Mouse (Mus musculus): Measurements from ENCODE around the gene Arhgef3.

Arhgef3 gene

DNA sequence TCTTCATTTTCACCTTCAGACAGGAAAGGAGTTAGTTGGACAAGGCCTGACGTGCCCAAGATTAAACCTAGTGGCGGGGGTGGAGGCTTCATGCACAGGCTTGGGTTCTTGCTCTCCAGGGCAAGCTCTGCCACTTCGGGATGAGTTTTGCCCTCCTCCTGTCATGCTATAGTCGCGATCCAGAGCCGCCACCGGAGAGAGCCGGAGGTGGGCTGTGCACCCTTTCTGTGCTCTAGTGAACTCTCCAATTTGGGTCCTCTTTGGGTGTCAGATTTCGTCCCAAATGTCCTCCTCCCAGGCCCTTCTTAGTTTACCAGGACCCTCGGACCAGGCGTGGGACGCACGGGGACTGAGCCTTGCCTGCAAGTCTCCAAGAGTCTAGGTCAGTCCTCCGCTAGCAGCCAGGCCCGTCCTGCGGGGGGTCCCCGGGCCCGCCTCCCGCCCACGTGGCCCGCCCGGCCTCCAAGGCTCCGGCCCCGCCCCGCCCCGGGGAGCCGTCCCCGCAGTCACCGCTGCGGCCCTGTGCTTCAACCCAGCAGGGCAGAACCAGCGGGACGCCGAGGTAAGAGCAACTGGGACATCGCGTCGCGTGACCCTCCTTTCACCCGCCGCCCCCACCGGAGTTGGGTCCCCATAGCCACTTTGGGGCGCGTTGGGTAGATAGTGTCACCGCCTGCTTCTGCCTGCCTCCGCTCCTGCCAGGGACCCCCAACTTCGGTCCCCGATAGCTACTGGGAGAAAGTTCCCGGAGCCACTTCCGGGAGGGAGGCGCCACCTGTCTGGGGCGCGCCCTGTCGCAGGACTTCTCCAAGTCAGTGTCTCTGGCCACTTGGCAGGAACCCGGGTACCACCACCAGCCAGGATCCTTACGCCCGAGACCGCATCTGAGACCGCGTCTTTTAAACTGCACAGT lies at the start of gene Arhgef3:
Arhgef3 (plus strand) TSS at position 538 of the 913 bp plus-strand sequence.
- DNase-seq = peak; percentile 52

DNA sequence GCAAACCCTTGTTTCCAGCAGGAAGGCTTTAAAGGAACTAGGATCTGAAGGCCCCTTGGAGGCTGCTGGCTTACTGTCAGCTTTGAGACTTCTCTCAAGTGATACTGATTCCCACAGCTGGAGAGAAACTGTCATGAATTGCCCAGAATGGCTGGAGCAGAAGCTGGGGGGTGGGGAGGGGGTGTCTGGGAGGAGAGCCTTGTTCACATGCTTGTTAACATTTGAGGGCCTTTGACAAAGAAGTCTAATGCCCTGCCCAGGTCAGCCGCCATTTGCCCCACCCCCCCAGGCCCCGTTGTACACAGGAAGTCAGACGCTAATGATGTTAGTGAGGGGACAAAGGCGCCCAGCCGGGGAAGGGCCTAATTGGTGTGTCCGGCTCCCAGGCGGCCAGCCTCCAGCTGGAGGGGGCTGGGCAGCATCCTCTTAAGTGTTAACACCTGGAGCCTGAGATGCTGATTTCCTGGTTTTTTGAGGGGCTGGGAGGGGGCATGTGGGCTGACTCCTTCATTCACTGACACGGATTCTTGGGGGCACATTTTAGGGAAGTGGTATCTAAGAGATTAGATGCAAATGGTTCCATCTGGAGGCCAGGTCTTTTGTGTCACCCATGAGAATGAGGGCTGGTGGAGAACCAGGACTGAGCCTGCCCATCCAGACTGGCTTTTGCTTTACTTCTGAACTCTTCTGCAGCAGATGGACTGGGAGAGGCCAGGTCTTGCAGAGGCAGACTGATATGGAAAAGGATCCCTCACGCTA lies 48.3 kb upstream of the Arhgef3 start:
- DNase-seq = no peak

DNA sequence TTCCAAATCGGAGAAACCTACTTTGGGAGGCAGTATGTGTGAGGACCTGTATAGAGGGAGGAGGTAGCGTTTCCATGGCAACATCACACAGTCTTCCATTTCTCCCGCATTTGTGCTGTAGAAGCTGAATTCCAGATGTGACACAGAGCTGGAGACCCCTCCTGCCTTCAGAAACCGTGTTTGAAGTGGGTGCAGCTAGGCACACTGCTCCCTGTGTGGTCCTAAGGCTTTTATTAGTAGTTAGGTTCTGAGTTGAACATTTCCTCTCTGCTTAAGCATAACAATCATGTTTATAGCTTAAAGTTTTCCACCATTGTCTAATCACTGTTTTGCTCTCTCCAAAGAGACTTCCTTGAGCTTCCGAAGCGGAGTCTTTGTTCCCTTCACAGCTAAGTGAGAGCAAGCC lies 46.8 kb upstream of the Arhgef3 start:
- no peak for DNase-seq

DNA sequence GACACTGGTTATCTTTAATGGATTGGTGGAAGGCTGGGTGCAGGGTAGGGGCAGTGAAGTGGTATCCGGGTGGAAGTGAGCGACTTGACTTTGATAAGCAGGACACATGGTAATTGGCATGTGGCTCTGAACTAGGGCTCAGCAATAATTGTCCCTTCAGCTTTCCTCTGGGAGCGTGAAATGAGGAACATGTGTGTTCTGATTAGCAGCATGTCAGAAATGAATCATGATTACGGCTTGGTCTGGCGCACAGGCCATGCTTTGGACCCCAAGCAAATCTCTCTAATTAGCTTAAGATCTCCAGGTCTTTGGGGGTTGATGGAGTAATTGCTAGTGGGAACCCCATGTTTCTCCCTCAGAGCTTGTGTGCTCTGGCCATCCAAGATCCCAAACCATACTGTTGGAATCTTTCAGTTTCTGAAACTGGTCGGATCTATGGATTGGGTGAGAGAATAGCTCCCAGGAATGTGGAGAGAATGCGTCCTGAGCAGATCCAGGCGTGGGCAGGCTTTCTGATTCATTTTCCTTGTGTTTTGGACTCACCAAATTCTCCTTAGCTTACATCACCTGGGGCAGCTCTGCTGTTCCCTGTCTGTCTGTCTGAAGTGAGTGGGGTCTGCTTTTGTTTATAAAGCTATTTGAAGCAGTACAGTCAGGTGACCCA lies 45.1 kb upstream of the Arhgef3 start:
- DNase-seq = no peak

DNA sequence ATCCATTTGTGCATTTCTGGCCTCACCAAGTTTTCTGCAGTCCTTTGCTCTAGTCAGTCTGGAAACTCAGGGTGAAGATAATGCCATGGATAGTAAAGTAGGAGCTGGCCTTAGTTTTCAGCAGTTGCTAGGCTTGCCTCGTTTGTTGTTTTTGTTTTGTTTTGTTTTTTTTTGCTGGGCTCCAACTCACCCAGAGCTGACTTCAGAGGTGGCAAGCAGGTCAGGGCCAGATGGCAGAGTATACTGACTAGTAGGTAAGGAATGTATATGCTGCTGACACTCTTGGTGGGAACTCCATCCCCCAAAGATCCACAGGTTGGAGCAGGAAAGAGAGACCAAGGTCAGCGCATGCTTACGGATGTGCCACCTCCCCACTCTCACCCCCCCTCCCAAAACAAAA lies 44.6 kb upstream of the Arhgef3 start:
- DNase-seq = no peak

DNA sequence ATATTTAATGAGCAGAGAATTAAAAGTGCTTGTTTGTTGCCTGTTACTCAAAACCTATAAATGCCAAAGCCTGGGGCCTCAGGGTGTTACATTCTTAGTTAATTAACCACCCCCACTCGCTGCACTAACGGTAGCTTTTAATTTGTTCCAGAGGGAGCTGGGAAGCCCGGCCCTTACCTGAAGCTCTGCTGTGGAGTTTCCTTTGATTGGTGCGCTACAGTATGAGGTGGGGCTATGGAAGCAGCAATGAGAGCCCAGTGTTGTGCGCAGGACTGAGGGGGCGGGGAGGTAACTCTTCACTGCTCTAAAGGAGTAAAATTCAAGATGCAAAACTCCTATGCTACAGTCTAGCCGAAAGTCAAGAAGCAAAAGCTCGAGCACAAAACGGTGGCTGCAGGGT lies 43.9 kb upstream of the Arhgef3 start:
- DNase-seq = no peak

DNA sequence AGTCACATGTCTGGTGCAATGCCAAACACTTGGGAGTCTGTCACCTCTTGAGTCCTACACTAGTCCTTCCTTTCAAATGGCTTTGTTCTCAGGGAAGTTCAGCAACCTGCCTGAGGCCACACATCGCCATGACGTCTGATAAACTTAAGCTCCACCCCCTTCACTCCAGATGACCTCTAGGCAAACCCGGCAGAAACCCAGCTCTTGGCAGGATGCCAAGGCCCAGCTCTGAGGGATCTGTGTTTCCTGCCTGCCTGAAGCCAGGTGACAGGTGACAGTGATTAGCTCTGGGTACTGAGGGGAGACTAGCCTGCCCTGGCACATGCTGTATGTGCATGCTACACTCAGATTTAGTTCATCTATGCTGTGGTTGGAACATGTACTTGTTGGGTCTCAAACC lies 42.7 kb upstream of the Arhgef3 start:
- no peak for DNase-seq

DNA sequence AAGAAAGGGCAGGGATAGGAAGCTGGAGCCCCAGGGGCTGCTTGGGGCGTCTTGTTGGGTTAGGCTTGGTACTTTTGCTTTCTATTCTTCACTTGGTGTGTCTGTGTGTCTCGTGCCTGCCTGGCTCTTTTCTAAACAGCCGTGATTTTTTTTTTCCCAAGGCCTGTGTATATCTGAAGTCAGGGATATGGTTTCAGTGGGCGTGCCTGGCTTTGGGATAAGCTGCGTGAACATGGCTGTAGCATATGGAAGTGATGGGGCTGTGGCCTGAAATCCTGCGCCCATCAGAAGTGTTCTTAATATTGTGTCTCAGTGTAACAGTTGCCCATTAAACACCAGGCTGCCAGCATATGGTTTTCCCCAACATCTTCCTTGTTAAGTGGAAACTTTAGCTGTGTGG lies 39.6 kb upstream of the Arhgef3 start:
- no peak for DNase-seq

DNA sequence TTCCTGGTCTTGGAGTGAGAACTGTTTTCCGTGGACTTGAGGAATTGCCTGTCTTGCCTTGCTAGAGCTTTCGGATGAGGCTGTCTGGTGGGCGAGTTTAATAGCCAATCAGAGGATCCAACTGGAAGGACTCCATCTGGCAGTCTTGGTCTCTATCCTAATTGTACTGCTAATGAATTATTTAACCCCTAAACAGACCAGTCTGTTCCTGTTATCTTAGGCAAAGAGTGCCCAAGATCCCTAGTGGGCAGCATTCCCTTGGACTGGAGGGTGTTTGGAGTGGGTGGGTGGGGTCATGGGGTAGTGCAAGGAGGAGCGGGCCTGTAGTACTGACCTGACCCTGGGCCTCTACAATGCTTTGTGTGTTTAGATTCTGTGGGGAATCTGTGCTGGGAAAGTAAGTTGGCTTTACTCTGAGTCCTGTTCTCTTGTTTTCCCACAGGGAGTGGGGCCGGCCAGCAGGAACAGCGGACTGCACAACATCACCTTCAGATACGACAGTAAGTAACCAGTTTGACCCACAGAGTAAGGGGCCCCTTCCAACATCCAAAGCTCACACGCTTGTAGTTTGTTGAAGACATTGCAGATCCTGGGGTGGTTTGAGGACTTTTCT lies 38.7 kb upstream of the Arhgef3 start:
- no peak for DNase-seq

DNA sequence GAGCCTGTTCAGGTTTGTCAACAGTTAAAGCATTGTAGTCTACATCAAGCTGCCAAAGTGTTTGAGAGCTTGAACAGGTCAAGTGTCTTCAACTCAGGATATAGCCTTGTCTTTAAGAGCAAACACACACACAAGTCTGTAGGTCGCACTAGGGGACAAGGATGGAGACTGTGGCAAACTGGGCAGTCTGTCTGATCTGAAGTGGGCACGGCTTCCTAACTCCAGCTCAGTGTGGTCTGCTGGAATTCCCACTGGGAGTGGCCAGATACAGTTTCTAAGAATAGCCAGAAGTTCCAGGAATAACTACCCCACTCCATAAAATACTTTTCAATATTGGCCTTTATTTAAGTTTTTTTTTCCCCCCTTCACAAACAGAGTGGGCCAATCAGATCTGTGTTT lies 38.2 kb upstream of the Arhgef3 start:
- DNase-seq = no peak

DNA sequence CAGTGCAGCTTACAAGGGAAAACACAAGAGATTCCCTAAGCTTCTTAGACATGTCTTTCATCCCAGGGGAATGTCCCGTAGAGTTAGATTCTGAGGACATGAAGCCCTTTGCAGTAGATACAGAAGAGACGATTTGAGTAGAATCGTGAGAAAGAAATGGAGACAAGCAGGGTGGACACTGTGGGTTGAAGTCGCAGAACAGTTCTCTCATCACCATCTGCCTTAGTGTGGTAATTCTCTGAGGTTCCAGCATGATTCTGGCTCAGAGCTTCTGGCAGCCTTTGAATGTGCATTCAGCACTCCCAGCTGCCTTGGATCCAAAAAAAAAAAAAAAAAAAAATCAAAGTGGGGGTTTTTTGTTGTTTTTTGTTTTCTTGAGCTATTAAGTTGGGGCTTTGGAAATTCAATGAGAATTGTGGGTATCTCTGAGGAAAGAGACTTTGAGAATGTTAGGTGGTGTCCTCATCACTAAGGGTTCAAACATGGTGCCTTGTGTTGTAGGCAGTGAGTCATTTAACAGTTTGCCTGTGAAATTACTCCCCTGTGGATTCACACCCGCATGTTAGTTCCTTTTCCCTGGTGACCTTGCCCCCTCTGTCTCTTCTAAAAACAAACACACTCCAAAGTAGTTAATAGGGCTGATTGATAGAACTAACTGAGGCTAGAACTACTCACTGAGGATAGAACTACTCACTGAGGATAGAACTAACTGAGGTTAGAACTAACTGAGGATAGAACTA lies 33.0 kb upstream of the Arhgef3 start:
- DNase-seq = no peak

DNA sequence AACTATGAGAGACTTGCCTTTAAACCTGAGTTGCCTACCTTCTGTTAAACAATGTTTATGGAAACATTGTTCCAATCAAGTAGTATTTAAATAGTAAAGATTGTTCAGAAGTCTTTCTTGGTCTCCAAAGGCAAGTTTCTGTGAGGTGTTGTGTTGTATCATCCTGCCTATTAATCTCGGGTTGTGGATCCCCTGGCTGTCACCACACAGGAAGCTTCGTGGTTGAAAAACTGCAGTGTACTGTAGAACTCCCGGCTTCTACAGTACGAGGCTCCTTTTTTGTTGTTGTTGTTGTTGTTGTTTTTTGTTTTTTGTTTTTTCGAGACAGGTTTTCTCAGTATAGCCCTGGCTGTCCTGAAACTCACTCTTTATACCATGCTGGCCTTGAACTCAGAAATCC lies 29.2 kb upstream of the Arhgef3 start:
- no peak for DNase-seq

DNA sequence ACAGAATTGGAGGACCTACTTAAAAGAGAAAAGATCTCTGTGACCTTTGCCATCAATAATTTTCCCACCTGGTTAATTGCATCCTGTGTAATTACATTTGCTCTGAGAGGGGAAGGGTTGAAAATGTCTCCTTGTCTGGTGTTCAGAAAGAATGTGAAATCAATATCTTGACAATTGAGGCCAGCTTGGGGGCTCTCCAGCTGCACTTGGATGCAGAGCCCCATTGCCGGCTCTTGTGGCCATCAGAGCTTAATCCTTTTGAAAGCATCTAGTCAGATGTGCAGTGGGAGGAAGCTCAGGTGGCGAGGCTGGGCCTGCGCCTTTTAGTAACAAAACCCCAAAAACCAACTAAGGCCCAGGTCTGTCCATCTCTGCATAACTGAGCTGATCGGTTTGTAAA lies 28.7 kb upstream of the Arhgef3 start:
- DNase-seq = no peak

DNA sequence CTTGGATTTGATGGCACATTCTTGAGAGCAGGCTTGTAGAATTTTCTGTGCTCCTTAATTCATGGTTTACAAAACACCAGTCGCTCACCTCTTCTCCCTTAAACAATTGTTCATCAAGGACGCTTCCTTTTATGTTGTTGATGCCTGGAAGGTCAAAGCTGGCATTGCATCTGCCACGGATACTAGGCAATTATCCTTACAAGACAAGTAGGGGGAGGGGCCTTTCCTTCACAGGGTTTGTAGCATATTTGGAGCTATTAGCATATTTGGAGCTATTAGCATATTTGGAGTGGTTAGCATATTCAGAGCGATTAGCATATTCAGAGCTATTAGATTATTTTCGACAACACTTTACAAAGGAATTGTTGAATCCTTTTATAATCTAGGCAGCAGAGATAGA lies 20.5 kb upstream of the Arhgef3 start:
- no peak for DNase-seq

DNA sequence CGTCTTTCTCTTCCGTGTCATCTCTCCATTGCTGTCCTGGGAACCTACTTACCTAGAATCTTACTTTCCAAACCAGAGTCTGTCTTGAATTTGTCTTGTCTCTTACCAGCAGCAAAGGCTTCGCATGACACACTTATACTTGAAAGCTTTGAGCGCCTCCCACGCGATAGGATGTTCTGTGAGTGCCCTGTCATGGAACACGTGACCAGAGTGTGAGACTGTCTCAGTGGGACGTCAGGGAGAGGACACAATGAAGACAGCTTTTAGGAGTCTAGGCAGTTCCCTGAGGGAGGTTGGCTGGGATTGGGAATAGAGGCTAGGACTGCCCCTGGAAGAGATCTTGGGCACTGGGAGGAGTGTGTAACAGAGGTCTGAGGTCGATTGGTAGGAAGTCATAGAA lies 18.6 kb upstream of the Arhgef3 start:
- no peak for DNase-seq

DNA sequence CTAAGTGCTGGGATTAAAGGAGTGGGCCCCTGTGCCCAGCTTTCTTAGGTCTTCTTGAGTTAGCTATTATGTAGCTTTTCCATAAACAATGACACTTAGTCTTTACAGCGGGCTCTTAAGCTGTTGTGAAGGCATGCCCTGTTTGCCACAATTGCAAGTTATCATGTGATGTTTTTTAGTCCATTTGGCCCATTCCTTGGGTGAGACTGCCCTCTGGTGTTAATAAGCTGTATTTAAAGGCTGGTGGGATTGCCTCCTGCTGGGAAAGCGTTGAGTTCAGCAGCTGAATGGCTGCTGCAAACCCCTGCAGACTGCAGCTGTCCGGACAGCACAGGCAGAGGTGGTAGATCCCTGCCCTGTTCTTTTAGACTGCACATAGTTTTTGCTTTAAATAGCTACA lies 17.9 kb upstream of the Arhgef3 start:
- peak; percentile 9 for DNase-seq

DNA sequence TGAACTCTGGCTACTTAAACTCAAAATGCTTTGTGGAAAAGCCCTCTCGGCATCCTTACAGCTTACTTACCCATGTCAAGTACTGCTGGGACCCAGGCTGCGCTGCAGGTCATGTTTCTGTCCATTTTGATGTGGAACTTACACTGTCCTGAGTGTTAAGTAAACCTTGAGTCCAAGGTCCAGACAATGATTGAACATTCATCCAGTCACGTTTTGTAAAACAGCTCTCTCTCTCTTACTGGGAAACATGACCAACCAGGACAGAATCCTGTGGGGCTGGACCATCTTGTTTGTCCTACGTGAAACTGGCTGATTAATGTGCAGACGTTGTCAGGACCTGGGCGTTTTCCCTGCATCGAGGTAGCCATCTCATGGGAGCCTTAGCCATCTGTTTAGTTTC lies 13.0 kb upstream of the Arhgef3 start:
- no peak for DNase-seq

DNA sequence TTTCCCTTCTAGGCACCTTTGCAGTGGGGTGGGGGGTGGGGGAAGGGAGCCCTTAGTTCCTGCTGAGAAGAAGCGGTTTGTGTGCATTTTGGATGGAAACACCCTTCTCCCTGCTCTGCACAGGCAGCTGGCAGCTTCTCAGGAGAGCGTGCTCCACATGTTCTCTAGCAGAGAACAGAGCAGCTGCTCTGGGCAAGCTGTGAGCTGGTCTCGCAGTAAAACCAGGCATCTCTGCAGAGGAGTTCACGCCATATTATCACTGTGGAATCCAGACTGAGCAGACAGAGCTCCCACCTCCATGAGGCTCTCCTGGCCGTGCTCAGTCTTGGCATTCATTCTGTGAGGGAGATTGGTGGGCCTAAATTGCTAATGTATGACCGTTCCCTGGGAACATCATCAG lies 12.0 kb upstream of the Arhgef3 start:
- DNase-seq = no peak

DNA sequence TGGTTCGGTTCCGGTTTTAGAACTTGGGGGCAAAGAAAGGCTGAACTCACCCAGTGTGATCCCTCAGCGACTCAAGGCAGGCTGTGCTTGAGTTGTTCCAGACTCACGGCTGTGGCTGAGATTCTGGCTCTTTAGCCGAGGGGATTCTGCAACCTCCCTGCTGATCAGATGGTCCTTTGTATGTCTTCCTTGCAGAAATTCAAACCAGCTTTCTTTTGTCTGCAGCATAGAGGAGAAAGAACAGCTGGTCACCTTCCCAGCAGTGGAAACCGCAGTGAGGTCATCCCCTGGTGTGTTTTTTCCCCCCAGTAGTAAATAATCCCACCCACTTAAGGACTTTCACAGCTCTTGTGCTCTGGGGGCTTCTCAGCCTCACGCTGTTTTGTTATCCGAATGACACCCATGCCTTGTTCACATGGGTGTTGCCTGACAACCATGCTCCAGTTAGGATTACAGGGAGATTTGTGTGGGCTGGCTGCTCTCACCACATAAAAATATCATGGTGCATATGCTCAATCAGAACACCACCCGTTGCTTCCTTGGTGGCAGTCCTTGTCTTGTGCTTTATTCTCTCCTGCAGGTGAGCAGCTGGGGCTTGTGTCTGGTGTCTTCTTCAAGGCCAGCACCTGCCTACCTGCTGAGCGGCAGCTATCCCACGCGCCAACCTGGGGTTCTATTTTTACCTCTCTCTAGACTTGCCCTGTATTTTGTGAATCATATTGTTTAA lies 8.8 kb upstream of the Arhgef3 start:
- DNase-seq = no peak

DNA sequence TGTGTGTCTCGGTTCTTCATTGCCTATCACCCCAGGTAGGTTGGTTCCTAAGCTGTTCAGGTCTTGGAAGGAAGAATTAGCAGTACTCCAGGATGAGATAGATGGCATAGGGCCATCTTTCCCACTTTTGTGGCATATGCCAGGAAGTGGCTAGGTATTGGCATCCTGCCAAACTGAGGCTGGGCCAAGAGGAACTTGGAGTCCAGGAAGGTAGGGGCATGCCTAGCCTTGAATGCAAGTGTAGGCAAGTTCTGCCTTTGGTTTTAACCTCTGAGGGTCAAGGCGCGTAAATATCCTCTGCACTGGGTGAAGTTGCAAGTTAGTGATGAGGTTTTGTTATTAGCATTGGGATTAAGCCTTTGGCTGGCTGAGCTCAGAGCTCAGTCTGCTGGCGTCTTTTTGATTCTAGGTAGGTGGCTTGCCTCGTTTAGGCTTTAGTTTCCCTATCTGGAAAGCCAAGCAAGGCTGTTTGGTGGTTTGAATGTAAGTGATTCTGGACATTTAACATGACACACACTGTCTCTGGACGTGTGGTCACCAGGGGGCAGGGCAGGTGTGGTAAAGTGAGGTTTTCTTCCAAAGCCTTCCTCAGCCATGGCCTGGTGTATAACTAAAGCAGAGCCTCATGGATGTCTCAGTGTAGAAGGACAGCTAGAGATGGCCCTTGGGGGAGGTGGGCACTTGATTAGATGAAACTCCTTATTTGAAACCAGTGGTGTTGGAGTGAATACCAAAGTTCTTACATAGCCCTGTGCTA lies 5.8 kb upstream of the Arhgef3 start:
- DNase-seq = no peak

DNA sequence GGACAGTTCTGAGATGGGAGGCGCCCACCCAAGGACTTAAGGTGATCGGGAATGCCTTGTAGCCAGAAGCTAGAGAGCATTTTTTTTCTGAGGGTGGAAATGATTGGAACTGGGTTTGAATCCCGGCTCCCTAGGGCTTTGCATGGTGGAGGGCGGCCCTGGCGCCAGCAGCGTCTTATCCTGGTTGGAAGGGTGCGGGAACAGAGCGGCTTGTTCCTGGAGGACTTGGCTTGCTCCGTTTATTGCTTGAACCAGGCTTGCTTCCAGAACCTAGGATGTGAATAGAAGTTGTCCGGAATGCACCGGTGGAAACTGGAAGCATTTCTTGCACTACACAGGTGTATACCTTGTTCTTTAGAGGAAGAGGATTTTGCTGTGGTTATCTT lies 569 bp downstream of the Arhgef3 start:
- DNase-seq = no peak

All from thymus, postnatal 14 days (tissue).